Mouse (Mus musculus) liver, adult 2 months (tissue): ENCODE data around the gene Tenm3.

Experiments used
- CTCF ChIP-seq: fragments of 200-500 bp; IDR thresholded peaks from 2 replicates; pipeline ENCODE4 v1.5.1; 2011; ENCODE audit warnings: low read depth, low read length, control low read depth
- POLR2A ChIP-seq: fragments of 200-500 bp; IDR thresholded peaks from 2 replicates; pipeline ENCODE4 v1.6.1; 2011; ENCODE audit warnings: low read length, control low read depth; ENCODE audit not compliant: insufficient read depth; ENCODE audit errors: extremely low read depth

DNA sequence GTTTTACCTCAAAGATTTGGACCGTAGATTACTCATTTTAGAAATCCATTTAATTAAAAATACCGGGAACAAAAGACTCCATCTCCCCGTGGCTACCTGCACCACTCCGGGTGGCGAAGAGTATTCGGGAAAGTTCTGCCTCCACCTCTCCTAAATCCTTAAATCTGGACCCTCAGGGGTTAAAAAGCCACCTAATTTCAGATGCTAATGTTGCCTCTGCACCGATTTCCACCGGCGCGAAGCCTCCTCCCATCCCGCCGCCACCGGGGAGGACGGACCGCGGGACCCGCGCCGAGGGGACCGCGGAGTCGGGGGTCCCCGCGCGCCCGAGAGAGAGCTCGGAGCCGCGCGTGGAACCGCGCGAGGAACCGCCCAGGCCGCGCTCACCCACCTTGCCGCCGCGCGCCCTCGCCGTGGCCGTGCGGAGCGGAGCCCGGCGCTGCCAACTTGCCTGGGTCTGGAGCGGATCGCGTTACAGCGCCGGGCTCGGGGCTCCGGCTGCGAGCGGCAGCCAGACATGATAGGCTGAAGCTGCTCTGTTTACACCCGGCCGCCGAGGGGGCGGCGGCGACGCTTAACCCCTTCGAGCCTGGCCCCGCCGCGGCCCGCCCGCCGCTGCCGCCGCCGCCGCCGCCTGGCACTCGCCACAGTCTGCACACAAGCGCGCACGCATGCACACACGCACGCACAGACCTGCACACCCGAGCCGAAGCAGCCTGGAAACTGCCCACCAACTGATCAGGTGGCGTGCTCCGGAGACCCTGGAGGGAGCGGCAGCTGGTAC lies 288.8 kb downstream of the Tenm3 start:
- TF ChIP-seq CTCF: no peak
- no peak for TF ChIP-seq POLR2A
